Mouse (Mus musculus): Measurements from ENCODE around the gene Ccdc106. TPM values are rescaled to one million over a fixed set of nuclear protein-coding genes. Genes with fewer than 3 reads are reported as not detected.

The Ccdc106 gene
- polyA plus RNA-seq, 1 experiment from 2014 or later = 13.6 TPM

DNA sequence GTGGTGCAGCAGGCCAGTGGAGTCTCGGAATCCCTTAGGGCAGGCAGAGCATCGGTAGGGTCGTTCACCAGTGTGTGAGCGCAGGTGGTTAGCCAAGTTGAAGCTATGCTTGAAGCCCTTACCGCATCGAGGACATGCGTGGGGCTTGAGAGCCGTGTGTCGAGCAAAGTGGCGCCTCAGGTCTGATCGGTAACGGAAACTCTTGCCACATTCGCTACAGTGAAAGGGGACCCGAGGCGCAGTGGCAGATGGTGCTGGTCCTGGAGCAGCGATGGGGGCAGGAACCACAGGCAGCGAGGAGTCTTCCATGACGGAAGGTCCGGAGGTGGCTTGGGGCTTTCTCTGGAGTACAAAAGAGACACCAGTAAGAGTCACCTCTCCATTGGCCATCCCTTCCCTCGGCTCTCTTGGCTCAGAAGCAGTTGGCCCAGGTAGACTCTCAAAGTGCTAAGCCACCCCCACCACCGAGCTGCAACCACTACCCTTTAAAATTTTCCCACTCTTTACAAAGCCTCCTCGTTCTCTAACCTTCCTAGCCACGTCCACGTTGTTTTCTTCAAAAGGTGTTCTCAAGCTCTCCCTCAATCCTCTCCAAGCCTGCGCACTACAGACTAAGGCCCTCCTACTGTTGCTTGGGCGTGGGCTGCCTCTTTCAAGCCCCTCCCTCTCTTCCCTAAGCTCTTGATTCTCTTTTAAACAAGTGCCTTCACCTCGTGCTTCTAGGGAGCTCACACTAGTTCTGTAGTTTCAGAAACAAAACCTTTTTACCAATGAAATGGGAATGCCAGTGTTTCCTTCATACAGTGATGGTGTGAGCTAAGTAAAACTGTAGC is 7.5 kb upstream of the Ccdc106 start:
- Histone ChIP-seq H3K4me2 (replicated peaks; ENCODE audit: low read depth) (no peak overlapping the region), H3K36me3 (ENCODE audit: control insufficient read depth, insufficient read depth, low read length) (peaks cover 44% of the 10 kb centered on the region)

DNA sequence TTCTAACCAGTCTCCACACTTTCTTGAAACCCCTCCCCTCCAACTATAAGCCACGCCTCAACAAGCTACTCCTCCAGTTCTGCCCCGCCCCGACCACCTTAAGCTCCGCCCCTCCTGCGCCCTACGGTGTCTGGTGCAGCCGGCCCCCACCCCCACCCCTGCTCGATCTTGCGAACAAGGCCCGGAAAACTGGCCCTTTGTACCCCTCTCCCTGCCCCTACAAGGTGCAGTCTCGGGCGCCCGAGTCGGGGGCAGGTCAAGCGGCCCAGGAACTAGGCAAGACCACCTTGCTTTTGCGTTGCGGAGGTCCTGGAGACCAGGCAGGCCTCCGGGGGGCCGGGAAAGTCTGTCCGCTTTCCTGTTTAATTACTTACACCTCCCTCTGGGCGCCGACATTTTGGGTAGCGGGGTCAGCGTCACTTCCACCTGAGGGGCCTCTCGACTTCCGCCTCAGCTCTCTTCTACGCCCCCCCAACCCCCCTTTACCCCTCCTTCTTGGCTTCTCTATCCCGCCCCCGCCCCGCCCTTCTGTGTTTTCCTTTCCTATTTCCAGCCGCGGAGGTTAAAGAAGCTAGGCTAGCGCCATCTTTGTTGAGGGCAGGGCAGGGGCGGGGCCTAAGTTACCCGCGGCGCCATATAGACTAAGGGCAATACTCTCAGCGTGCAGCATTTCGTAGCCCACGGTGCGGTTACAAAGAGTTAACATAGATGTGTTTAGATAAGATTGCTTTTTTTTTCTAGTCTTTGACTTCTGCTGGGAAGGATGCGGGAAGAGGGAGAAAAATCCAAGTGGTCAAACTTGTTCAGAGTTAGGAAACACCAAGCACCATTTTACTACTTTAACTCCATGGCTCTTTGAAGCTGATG is 5.9 kb upstream of the Ccdc106 start, which contains the start of the genes Zfp524 and Fiz1:
Gene Zfp524, plus strand, starts transcription at position 165 of the 867 bp plus-strand sequence.
Gene Fiz1, minus strand, starts transcription at position 447 of the 867 bp plus-strand sequence.
- WGBS = under 1% methylated on average over 41 of the region's 42 CpGs
- H3K4me3 ChIP-seq (ENCODE audit: low read depth, low read length) = peak within 1 kb of the TSS; percentile 80
- TF ChIP-seq EP300 (optimal IDR thresholded peaks at IDR 0.05) = peak; percentile 88
- 0 out of 2 replicates have a peak, but pooled peaks have one; percentile 2 for TF ChIP-seq CTCF (IDR thresholded peaks at IDR 0.05; ENCODE audit: low read depth)
- H3K9me3 ChIP-seq (ENCODE audit: control insufficient read depth, low read length) = no peaks in the 10 kb centered on the region
- H3K4me2 ChIP-seq (replicated peaks; ENCODE audit: low read depth) = peak within 1 kb of the TSS; percentile 74
- H3K36me3 ChIP-seq (ENCODE audit: control insufficient read depth, insufficient read depth, low read length) = peaks cover 29% of the 10 kb centered on the region
- H3K27ac ChIP-seq (replicated peaks) = peak within 1 kb of the TSS; percentile 99
- H3K4me1 ChIP-seq (replicated peaks; ENCODE audit: control insufficient read depth, insufficient read depth) = peaks cover 3% of the 10 kb centered on the region; the same call in 1 of the 2 replicates
- H3K9ac ChIP-seq (ENCODE audit: low read length) = peak within 1 kb of the TSS; percentile 84
- ATAC-seq (ENCODE audit: low FRiP score, low TSS enrichment) = peak; percentile 86
- H3K27me3 ChIP-seq (ENCODE audit: control insufficient read depth, insufficient read depth, low read length) = no peaks in the 10 kb centered on the region
- DNase-seq (ENCODE audit: low spot score) = peak; percentile 98

More for the DNA sequence above, 7.5 kb upstream of the Ccdc106 start:
- no peak overlapping the region for H3K27ac ChIP-seq (replicated peaks)
- H3K9me3 ChIP-seq (ENCODE audit: control insufficient read depth, low read length) = no peaks in the 10 kb centered on the region
- no peak overlapping the region for H3K4me3 ChIP-seq (ENCODE audit: low read depth, low read length)
- H3K9ac ChIP-seq (ENCODE audit: low read length) = no peak overlapping the region
- peaks cover 3% of the 10 kb centered on the region; the same call in 1 of the 2 replicates for H3K4me1 ChIP-seq (replicated peaks; ENCODE audit: control insufficient read depth, insufficient read depth)
- TF ChIP-seq CTCF (IDR thresholded peaks at IDR 0.05; ENCODE audit: low read depth) (no peak), EP300 (optimal IDR thresholded peaks at IDR 0.05) (no peak)
- no peak for DNase-seq (ENCODE audit: low spot score)
- WGBS = 84% methylated on average over 27 of the region's 27 CpGs
- no peak for ATAC-seq (ENCODE audit: low FRiP score, low TSS enrichment)
- no peaks in the 10 kb centered on the region for H3K27me3 ChIP-seq (ENCODE audit: control insufficient read depth, insufficient read depth, low read length)

DNA sequence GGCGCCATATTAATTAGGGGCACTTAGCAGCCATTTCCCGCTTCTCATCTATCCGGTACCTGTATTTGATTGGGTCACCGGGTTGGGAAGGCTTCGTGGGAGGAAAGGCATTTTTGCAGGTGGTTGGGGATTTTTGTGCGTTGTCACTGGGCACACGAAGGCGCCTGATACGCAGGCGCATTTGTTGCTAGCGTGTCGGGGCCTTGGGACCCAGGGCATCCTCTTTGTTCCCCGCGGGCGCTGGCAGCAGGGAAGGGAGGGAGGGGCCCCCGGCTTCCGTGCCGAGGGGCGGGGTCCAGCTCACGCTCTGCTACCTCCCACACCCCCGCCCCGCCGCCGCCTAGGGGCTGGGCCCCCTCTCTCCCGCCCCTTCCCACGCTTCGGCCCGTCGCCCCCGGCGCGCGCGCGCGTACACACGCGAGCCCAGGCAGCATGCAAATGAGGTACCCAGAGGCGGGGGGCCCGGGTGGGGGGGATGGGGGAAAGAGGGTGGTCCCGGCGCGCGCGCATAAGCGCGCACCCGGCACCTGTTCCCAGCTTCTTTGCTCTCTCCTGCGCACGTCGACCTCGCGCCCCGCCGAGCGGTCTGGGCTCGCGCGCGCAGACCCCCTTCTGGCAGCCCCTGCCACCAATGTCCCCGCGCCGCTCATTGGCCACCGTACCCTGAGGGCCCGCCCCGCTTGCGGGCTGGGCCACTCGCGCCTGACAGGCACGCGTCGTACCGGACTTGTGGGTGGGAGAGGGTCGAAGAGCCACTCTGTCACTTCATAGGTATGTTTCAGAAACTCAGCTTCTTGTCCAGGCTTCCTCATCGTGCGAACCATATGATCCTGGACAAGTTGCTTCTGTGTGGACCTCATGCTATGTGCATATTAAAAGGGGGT is 5.0 kb upstream of the Ccdc106 start, which contains the start of gene Gm44973:
Gene Gm44973, plus strand, starts transcription at position 379 of the 884 bp plus-strand sequence.
- H3K27me3 ChIP-seq (ENCODE audit: control insufficient read depth, insufficient read depth, low read length) = no peaks in the 10 kb centered on the region
- TF ChIP-seq CTCF (IDR thresholded peaks at IDR 0.05; ENCODE audit: low read depth) = no peak; the same call in 1 of the 2 replicates
- peak; percentile 32 for TF ChIP-seq EP300 (optimal IDR thresholded peaks at IDR 0.05)

DNA sequence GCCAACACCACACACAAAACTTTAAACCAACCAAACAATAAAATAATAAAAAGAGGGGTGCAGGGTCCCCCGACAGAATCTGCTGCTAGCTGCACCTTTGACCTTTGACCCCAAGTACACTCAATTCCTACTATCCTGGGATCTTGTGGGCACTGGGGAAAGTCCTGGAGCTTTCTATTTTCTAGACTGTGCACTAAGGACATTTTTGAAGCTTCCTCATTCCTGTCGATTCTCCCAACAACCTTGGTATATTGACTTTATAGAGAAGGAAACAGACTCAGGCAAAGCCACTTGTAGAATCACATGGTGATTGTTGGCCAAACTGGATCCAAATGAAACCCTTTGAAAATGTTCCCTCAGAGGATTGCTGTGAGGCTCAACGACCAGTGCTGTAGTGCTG is 4.3 kb upstream of the Ccdc106 start:
- H3K9ac ChIP-seq (ENCODE audit: low read length) = peak overlapping the region; percentile 78
- TF ChIP-seq CTCF (IDR thresholded peaks at IDR 0.05; ENCODE audit: low read depth) = no peak
- TF ChIP-seq EP300 (optimal IDR thresholded peaks at IDR 0.05) = no peak
- H3K27me3 ChIP-seq (ENCODE audit: control insufficient read depth, insufficient read depth, low read length) = no peaks in the 10 kb centered on the region
- H3K4me3 ChIP-seq (ENCODE audit: low read depth, low read length) = peak overlapping the region; percentile 80
- no peaks in the 10 kb centered on the region for H3K9me3 ChIP-seq (ENCODE audit: control insufficient read depth, low read length)
- DNase-seq (ENCODE audit: low spot score) (no peak), ATAC-seq (ENCODE audit: low FRiP score, low TSS enrichment) (no peak)
- WGBS = 41% methylated on average over 3 of the region's 3 CpGs
- H3K36me3 ChIP-seq (ENCODE audit: control insufficient read depth, insufficient read depth, low read length) = peaks cover 16% of the 10 kb centered on the region
- peaks cover 3% of the 10 kb centered on the region; the same call in 1 of the 2 replicates for H3K4me1 ChIP-seq (replicated peaks; ENCODE audit: control insufficient read depth, insufficient read depth)
- H3K27ac ChIP-seq (replicated peaks) = peak overlapping the region; percentile 99
- peak overlapping the region; percentile 74 for H3K4me2 ChIP-seq (replicated peaks; ENCODE audit: low read depth)

More for the DNA sequence above, 5.0 kb upstream of the Ccdc106 start, which contains the start of gene Gm44973:
- Histone ChIP-seq H3K9ac (ENCODE audit: low read length) (peak within 1 kb of the TSS; percentile 84), H3K9me3 (ENCODE audit: control insufficient read depth, low read length) (no peaks in the 10 kb centered on the region), H3K4me3 (ENCODE audit: low read depth, low read length) (peak within 1 kb of the TSS; percentile 80), H3K36me3 (ENCODE audit: control insufficient read depth, insufficient read depth, low read length) (peaks cover 21% of the 10 kb centered on the region), H3K27ac (replicated peaks) (peak within 1 kb of the TSS; percentile 99), H3K4me2 (replicated peaks; ENCODE audit: low read depth) (peak within 1 kb of the TSS; percentile 74), H3K4me1 (replicated peaks; ENCODE audit: control insufficient read depth, insufficient read depth) (peaks cover 3% of the 10 kb centered on the region; the same call in 1 of the 2 replicates)
- under 1% methylated on average over 61 of the region's 76 CpGs for WGBS
- DNase-seq (ENCODE audit: low spot score) (peak; percentile 96), ATAC-seq (ENCODE audit: low FRiP score, low TSS enrichment) (peak; percentile 84)

DNA sequence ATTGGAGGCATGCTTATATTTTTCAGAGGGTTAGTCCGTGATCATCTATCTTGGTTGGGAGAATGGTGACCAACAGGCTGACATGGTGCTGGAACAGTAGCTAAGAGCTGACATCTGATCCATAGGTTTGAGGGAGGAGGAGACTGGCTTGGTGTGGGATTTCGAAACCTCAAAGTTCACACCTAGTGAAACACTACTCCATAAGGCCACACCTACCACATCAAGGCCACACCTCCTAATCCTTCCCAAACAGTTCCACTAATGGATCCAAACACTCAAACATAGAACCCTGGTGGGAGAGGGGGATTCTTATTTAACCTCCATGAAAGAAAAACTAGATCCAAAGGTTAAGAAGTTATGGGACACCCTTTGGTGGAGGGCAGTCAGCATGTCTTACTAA is 3.4 kb upstream of the Ccdc106 start:
- peaks cover 3% of the 10 kb centered on the region; the same call in 1 of the 2 replicates for H3K4me1 ChIP-seq (replicated peaks; ENCODE audit: control insufficient read depth, insufficient read depth)
- TF ChIP-seq CTCF (IDR thresholded peaks at IDR 0.05; ENCODE audit: low read depth) = no peak
- TF ChIP-seq EP300 (optimal IDR thresholded peaks at IDR 0.05) = no peak
- peaks cover 9% of the 10 kb centered on the region for H3K36me3 ChIP-seq (ENCODE audit: control insufficient read depth, insufficient read depth, low read length)
- no peaks in the 10 kb centered on the region for H3K27me3 ChIP-seq (ENCODE audit: control insufficient read depth, insufficient read depth, low read length)
- no peak overlapping the region for H3K9ac ChIP-seq (ENCODE audit: low read length)
- no peak for DNase-seq (ENCODE audit: low spot score)
- no peak for ATAC-seq (ENCODE audit: low FRiP score, low TSS enrichment)
- no peak overlapping the region for H3K4me3 ChIP-seq (ENCODE audit: low read depth, low read length)
- 100% methylated on average over 2 of the region's 2 CpGs for WGBS
- H3K4me2 ChIP-seq (replicated peaks; ENCODE audit: low read depth) = no peak overlapping the region
- H3K9me3 ChIP-seq (ENCODE audit: control insufficient read depth, low read length) = no peaks in the 10 kb centered on the region
- H3K27ac ChIP-seq (replicated peaks) = no peak overlapping the region
